Mouse (Mus musculus) MEL (cell line): ENCODE results near the gene Cdadc1. TPM values are rescaled to one million over a fixed set of nuclear protein-coding genes. Genes with fewer than 3 reads are reported as not detected.

ENCODE experiments used
- DNase-seq: peaks from one replicate; pipeline ENCODE4 v3.0.0; 2011; ENCODE audit warnings: low read depth, low spot score
- H3K27ac ChIP-seq: 2 replicates; pipeline ENCODE4 v1.5.1; 2012; ENCODE audit warnings: low read depth, mild to moderate bottlenecking, control low read depth, low read length, moderate library complexity; ENCODE audit not compliant: control insufficient read depth
- H3K27me3 ChIP-seq, 2 experiments: fragments of 150-350 bp in 1 of 2; sonication (generic) in 1 of 2; 2 replicates each; pipeline ENCODE4 v1.6.1; 2012; ENCODE audit warnings: low read length in 2 of 2, mild to moderate bottlenecking in 2 of 2, improper control_type of control experiment in 1 of 2, moderate library complexity in 1 of 2; ENCODE audit not compliant: insufficient read depth in 2 of 2, control insufficient read depth in 1 of 2
- H3K36me3 ChIP-seq, 2 experiments: 2 replicates each; pipeline ENCODE4 v1.6.1; 2012 to 2014; ENCODE audit warnings: low read length in 2 of 2, improper control_type of control experiment in 1 of 2, inconsistent platforms in 1 of 2, mild to moderate bottlenecking in 1 of 2; ENCODE audit not compliant: insufficient read depth in 2 of 2, control insufficient read depth in 1 of 2
- H3K4me1 ChIP-seq, 2 experiments: fragments of 150-350 bp in 1 of 2; sonication (generic) in 1 of 2; 2 replicates each; pipeline ENCODE4 v1.6.1; 2012; ENCODE audit warnings: low read length in 2 of 2, improper control_type of control experiment in 1 of 2, mild to moderate bottlenecking in 1 of 2; ENCODE audit not compliant: insufficient read depth in 2 of 2, control insufficient read depth in 1 of 2
- H3K4me3 ChIP-seq, 2 experiments: fragments of 150-350 bp in 1 of 2; sonication (generic) in 1 of 2; 2 replicates each; pipeline ENCODE4 v1.5.1; 2012; ENCODE audit warnings: low read depth in 2 of 2, low read length in 2 of 2, mild to moderate bottlenecking in 2 of 2, moderate library complexity in 2 of 2, control low read depth in 1 of 2, improper control_type of control experiment in 1 of 2; ENCODE audit not compliant: control insufficient read depth in 1 of 2, insufficient read depth in 1 of 2
- H3K79me2 ChIP-seq: 2 replicates; pipeline ENCODE4 v1.6.1; 2012; ENCODE audit warnings: mild to moderate bottlenecking, low read length, moderate library complexity; ENCODE audit not compliant: control insufficient read depth, poor library complexity, insufficient read depth
- H3K9ac ChIP-seq: 2 replicates; pipeline ENCODE4 v1.6.1; 2012; ENCODE audit warnings: low read depth, mild to moderate bottlenecking, control low read depth, low read length, moderate library complexity; ENCODE audit not compliant: control insufficient read depth, poor library complexity, severe bottlenecking
- H3K9me3 ChIP-seq: fragments of 150-350 bp; sonication (generic); replicated peaks from 2 replicates; pipeline ENCODE4 v1.6.1; 2012; ENCODE audit warnings: mild to moderate bottlenecking, low read length, improper control_type of control experiment, moderate library complexity; ENCODE audit not compliant: insufficient read depth
- BHLHE40 ChIP-seq: IDR thresholded peaks from 2 replicates; pipeline ENCODE4 v1.6.1; 2012; ENCODE audit warnings: low read depth, mild to moderate bottlenecking, inconsistent platforms, low read length, improper control_type of control experiment, borderline replicate concordance
- CHD1 ChIP-seq: IDR thresholded peaks from 2 replicates; pipeline ENCODE4 v1.6.1; 2012; ENCODE audit warnings: low read depth, mild to moderate bottlenecking, inconsistent platforms, low read length, improper control_type of control experiment
- E2F4 ChIP-seq: IDR thresholded peaks from 2 replicates; pipeline ENCODE4 v1.6.1; 2011; ENCODE audit warnings: low read depth, low read length, improper control_type of control experiment, borderline replicate concordance
- ELF1 ChIP-seq: IDR thresholded peaks from 2 replicates; pipeline ENCODE4 v1.6.1; 2014; ENCODE audit warnings: low read depth, mild to moderate bottlenecking, inconsistent platforms, low read length, improper control_type of control experiment, moderate library complexity
- EP300 ChIP-seq, 2 experiments: IDR thresholded peaks; 2 replicates each; pipeline ENCODE4 v1.6.1; 2011; ENCODE audit warnings: improper control_type of control experiment in 2 of 2, low read length in 2 of 2, low read depth in 1 of 2, mild to moderate bottlenecking in 1 of 2
- ETS1 ChIP-seq: IDR thresholded peaks from 2 replicates; pipeline ENCODE4 v1.6.1; 2012; ENCODE audit warnings: low read depth, mild to moderate bottlenecking, inconsistent platforms, low read length, improper control_type of control experiment, moderate library complexity
- GABPA ChIP-seq: IDR thresholded peaks from 2 replicates; pipeline ENCODE4 v1.6.1; 2012; ENCODE audit warnings: low read depth, mild to moderate bottlenecking, inconsistent platforms, low read length, improper control_type of control experiment, moderate library complexity
- GATA1 ChIP-seq: IDR thresholded peaks from 2 replicates; pipeline ENCODE4 v1.6.1; 2011; ENCODE audit warnings: low read depth, low read length, improper control_type of control experiment
- MAX ChIP-seq: IDR thresholded peaks from 2 replicates; pipeline ENCODE4 v1.6.1; 2011; ENCODE audit warnings: low read length, improper control_type of control experiment
- MEF2A ChIP-seq: IDR thresholded peaks from 2 replicates; pipeline ENCODE4 v1.6.1; 2014; ENCODE audit warnings: low read depth, mild to moderate bottlenecking, inconsistent platforms, low read length, improper control_type of control experiment; ENCODE audit not compliant: poor library complexity, insufficient replicate concordance, severe bottlenecking; ENCODE audit errors: extremely low read depth
- MXI1 ChIP-seq: IDR thresholded peaks from 2 replicates; pipeline ENCODE4 v1.6.1; 2011; ENCODE audit warnings: mild to moderate bottlenecking, low read depth, low read length, improper control_type of control experiment
- MYC ChIP-seq: IDR thresholded peaks from 2 replicates; pipeline ENCODE4 v1.6.1; 2011; ENCODE audit warnings: low read depth, mild to moderate bottlenecking, low read length, improper control_type of control experiment, moderate library complexity
- NELFE ChIP-seq: IDR thresholded peaks from 2 replicates; pipeline ENCODE4 v1.6.1; 2011; ENCODE audit warnings: low read depth, low read length, improper control_type of control experiment
- NRF1 ChIP-seq: IDR thresholded peaks from 2 replicates; pipeline ENCODE4 v1.6.1; 2014; ENCODE audit warnings: low read depth, mild to moderate bottlenecking, inconsistent platforms, low read length, improper control_type of control experiment, moderate library complexity; ENCODE audit not compliant: poor library complexity, insufficient read depth, severe bottlenecking
- POLR2AphosphoS2 ChIP-seq: IDR thresholded peaks from 2 replicates; pipeline ENCODE4 v1.6.1; 2011; ENCODE audit warnings: low read length, improper control_type of control experiment
- RCOR1 ChIP-seq: IDR thresholded peaks from 2 replicates; pipeline ENCODE4 v1.6.1; 2012; ENCODE audit warnings: low read depth, mild to moderate bottlenecking, inconsistent platforms, low read length, improper control_type of control experiment
- TCF12 ChIP-seq: IDR thresholded peaks from 2 replicates; pipeline ENCODE4 v1.6.1; 2014; ENCODE audit warnings: low read depth, mild to moderate bottlenecking, inconsistent platforms, low read length, improper control_type of control experiment, moderate library complexity
- UBTF ChIP-seq: IDR thresholded peaks from 2 replicates; pipeline ENCODE4 v1.6.1; 2012; ENCODE audit warnings: low read depth, mild to moderate bottlenecking, inconsistent platforms, low read length, improper control_type of control experiment, moderate library complexity, borderline replicate concordance; ENCODE audit not compliant: insufficient read depth
- USF2 ChIP-seq, 2 experiments: IDR thresholded peaks; 2 replicates each; pipeline ENCODE4 v1.6.1; 2011 to 2012; ENCODE audit warnings: improper control_type of control experiment in 2 of 2, low read length in 2 of 2, borderline replicate concordance in 1 of 2, inconsistent platforms in 1 of 2, low read depth in 1 of 2, mild to moderate bottlenecking in 1 of 2; ENCODE audit not compliant: insufficient read depth in 1 of 2
- polyA plus RNA-seq, 2 experiments: library from polyadenylated mRNA; stranded (reverse) in 1 of 2; unstranded in 1 of 2; fragments of >175 nt in 1 of 2; fragments of >200 nt in 1 of 2; gene quantifications; 2 replicates each; pipeline versions ENCODE4 v1.2.1 to v1.2.4; 2012; ENCODE audit warnings: low replicate concordance in 2 of 2, low read depth in 1 of 2; ENCODE audit not compliant: insufficient read length in 2 of 2, insufficient read depth in 1 of 2, missing spikeins in 1 of 2
- total RNA-seq: library from RNA; depleted of rRNA; stranded (reverse); fragments of 300-350 nt; gene quantifications from 2 replicates; pipeline ENCODE4 v1.2.3, GENCODE M21; 2012

Cdadc1 gene
- total and polyA plus RNA-seq, 3 experiments: 16.4 to 23.8 TPM; not detected in 1

- Histone ChIP-seq H3K9ac (no peak overlapping the region), H3K4me3 (no peak overlapping the region), H3K4me1 (peaks cover 0 to 10% of the 10 kb centered on the region in 2 experiments; a peak in 2 of 4 replicates), H3K79me2 (no peaks in the 10 kb centered on the region), H3K36me3 (no peaks in the 10 kb centered on the region), H3K9me3 (no peaks in the 10 kb centered on the region), H3K27me3 (no peaks in the 10 kb centered on the region; a peak in 1 of 4 replicates), H3K27ac (no peak overlapping the region)
- no peak for DNase-seq
- TF ChIP-seq EP300 (IDR thresholded peaks at IDR 0.05; ENCODE audit: low read depth in 1 of 2, low read length in 2 of 2) (no peak), POLR2AphosphoS2 (no peak), MXI1 (no peak), MYC (no peak), GABPA (no peak), TCF12 (no peak), BHLHE40 (no peak), MAX (no peak), ETS1 (no peak), NELFE (no peak), RCOR1 (no peak), E2F4 (no peak), MEF2A (no peak), ELF1 (no peak)
These were observed 44.1 kb upstream of the Cdadc1 start for GRCm38 (mm10) chr14:59641856-59642255.

- Histone ChIP-seq H3K36me3 (no peaks in the 10 kb centered on the region), H3K79me2 (no peaks in the 10 kb centered on the region)
These were observed 41.3 kb upstream of the Cdadc1 start for GRCm38 (mm10) chr14:59638906-59639703.

More at GRCm38 (mm10) chr14:59638906-59639703, 41.3 kb upstream of the Cdadc1 start:
- H3K4me3 ChIP-seq: no peak overlapping the region
- H3K9ac ChIP-seq: no peak overlapping the region
- no peaks in the 10 kb centered on the region; a peak in 1 of 4 replicates for H3K27me3 ChIP-seq
- DNase-seq: no peak
- H3K4me1 ChIP-seq: peaks cover 0 to 10% of the 10 kb centered on the region in 2 experiments; a peak in 2 of 4 replicates
- H3K27ac ChIP-seq: no peak overlapping the region
- no peak for TF ChIP-seq MYC
- no peak for TF ChIP-seq UBTF
- no peak for TF ChIP-seq MXI1
- no peak for TF ChIP-seq NELFE
- no peak for TF ChIP-seq BHLHE40
- no peak for TF ChIP-seq USF2 (IDR thresholded peaks at IDR 0.05; ENCODE audit: borderline replicate concordance in 1 of 2, insufficient read depth in 1 of 2, low read depth in 1 of 2, low read length in 2 of 2)
- TF ChIP-seq NRF1: no peak
- no peak for TF ChIP-seq GABPA
- no peak for TF ChIP-seq CHD1
- no peak for TF ChIP-seq GATA1
- H3K9me3 ChIP-seq: no peaks in the 10 kb centered on the region
